Mouse (Mus musculus): Measurements from ENCODE around the gene Fbxl4.

The Fbxl4 gene

DNA sequence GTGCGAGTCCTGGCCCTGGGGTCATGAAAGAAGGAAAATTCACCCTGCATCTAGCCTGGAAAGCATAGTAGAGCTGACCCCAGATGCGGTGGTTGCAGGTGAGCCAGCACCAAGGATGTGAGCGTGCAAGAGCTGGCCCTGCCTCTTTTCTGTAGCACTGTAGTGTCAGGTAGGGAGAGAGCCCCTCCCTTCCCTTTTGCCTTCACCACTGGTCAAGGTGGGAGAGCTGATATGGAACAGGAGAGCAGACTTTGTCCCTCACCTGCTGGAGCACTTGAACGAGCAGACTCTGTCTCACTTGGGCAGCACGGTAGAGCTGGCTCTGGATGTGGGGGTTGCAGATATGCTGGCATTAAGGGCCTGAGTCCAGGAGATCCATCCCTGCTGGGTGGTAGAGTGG lies 39.7 kb downstream of the Fbxl4 start:
- no peaks in the 10 kb centered on the region; the same call in 1 of the 2 replicates for H3K27me3 ChIP-seq (ENCODE audit: control insufficient read depth, insufficient read depth, low read length, poor library complexity, severe bottlenecking)
- DNase-seq (ENCODE audit: low read depth, low spot score): no peak
- H3K36me3 ChIP-seq (ENCODE audit: control insufficient read depth, insufficient read depth, low read length, poor library complexity, severe bottlenecking): no peaks in the 10 kb centered on the region; the same call in 1 of the 2 replicates

- DNase-seq (ENCODE audit: low read depth, low spot score): peak; percentile 86
- no peaks in the 10 kb centered on the region for H3K27me3 ChIP-seq (ENCODE audit: control insufficient read depth, insufficient read depth, low read length, poor library complexity, severe bottlenecking)
- H3K36me3 ChIP-seq (ENCODE audit: control insufficient read depth, insufficient read depth, low read length, poor library complexity, severe bottlenecking): peaks cover 4% of the 10 kb centered on the region; the same call in 1 of the 2 replicates
Measured at GRCm38 (mm10) chr4:22402032-22402431, 44.7 kb downstream of the Fbxl4 start.

DNA sequence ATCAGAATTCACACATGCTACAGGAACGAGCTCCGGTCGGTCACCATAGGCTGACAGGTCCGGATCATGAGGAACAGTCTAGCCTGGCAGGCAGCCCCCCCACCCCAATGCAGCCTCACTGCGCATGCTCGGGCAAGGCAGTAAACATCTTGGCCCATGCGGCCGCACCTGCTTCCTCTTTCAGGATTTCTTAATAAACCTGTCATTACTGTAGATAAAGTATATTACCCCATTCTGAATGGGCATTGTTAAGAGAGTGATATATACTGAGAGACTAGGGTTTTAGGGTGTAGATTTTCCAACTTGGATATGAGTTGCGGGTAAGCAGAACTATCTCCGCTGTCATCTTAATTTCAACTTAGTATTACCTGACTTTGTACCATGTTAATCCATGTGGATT lies 45.6 kb downstream of the Fbxl4 start:
- Histone ChIP-seq H3K36me3 (ENCODE audit: control insufficient read depth, insufficient read depth, low read length, poor library complexity, severe bottlenecking) (0 out of 2 replicates have a peak, but pooled peaks cover 4% of the 10 kb centered on the region), H3K27me3 (ENCODE audit: control insufficient read depth, insufficient read depth, low read length, poor library complexity, severe bottlenecking) (no peaks in the 10 kb centered on the region)
- peak; percentile 16 for DNase-seq (ENCODE audit: low read depth, low spot score)

GRCm38 (mm10) chr4:22420627-22421026 lies 63.3 kb downstream of the Fbxl4 start:
- Histone ChIP-seq H3K27me3 (ENCODE audit: control insufficient read depth, insufficient read depth, low read length, poor library complexity, severe bottlenecking) (no peaks in the 10 kb centered on the region), H3K36me3 (ENCODE audit: control insufficient read depth, insufficient read depth, low read length, poor library complexity, severe bottlenecking) (no peaks in the 10 kb centered on the region; the same call in 1 of the 2 replicates)
- DNase-seq (ENCODE audit: low read depth, low spot score): no peak

DNA sequence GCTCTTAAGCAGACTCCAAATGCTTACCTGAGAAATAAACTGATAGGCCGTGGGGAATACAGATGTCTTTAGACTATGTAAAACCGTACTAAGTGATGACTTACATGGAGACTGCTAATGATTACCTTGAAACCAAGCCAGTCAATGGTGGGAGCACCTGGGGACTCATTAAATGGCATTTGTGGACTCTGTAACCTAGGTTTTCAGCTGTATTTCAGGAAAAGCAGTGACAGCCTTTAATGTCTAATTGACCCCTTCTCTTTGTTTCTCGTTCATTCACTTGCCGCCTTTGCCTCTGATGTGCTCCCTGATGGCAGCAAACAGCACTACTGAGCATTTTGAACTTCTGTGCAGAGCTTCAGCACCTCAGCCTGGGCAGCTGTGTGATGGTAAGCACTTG lies 65.1 kb downstream of the Fbxl4 start:
- H3K36me3 ChIP-seq (ENCODE audit: control insufficient read depth, insufficient read depth, low read length, poor library complexity, severe bottlenecking): peaks cover 2% of the 10 kb centered on the region; the same call in 1 of the 2 replicates
- DNase-seq (ENCODE audit: low read depth, low spot score): no peak
- H3K27me3 ChIP-seq (ENCODE audit: control insufficient read depth, insufficient read depth, low read length, poor library complexity, severe bottlenecking): no peaks in the 10 kb centered on the region

DNA sequence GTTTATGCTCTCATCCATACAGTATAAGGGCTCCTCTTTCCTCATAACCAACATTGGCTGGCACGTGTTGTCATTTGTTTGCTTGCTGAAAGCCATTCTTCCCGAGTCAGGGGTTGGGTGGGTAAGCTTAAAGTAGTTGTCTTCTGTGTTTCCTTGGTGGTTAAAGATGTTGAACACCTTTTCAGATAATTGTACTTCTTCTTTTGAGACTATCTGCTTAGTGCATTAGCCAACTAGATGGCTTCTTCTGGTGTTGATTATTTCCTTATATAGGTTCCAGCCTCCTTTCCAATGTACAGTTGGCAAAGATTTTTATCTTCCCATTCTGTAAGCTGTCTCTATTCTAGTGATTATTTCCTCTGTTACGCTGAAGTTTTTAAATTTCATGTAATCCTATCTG lies 70.8 kb downstream of the Fbxl4 start:
- no peak for DNase-seq (ENCODE audit: low read depth, low spot score)
- Histone ChIP-seq H3K27me3 (ENCODE audit: control insufficient read depth, insufficient read depth, low read length, poor library complexity, severe bottlenecking) (no peaks in the 10 kb centered on the region), H3K36me3 (ENCODE audit: control insufficient read depth, insufficient read depth, low read length, poor library complexity, severe bottlenecking) (peaks cover 2% of the 10 kb centered on the region; the same call in 1 of the 2 replicates)

DNA sequence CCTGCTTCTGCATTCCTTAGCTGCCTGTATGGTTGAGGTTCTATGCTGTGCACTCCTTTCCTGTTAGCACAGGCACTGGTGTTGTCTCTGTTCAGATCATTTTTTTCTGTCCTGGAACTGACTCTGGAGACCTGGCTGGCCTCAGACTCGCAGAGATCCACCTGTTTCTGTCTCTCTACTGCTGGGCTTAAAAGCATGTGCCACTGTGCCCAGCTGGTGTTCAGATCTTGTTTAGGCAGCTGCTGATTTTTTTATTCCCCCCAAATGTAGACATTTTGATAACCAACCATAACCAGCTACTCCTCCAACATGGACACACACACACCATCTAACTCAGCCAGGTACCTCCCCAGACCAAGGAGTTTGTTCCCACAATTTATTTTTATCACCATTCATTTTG lies 112.2 kb downstream of the Fbxl4 start:
- DNase-seq (ENCODE audit: low read depth, low spot score): no peak
- Histone ChIP-seq H3K27me3 (ENCODE audit: control insufficient read depth, insufficient read depth, low read length, poor library complexity, severe bottlenecking) (no peaks in the 10 kb centered on the region), H3K36me3 (ENCODE audit: control insufficient read depth, insufficient read depth, low read length, poor library complexity, severe bottlenecking) (no peaks in the 10 kb centered on the region)

GRCm38 (mm10) chr4:22476967-22477710 lies 119.8 kb downstream of the Fbxl4 start:
- Histone ChIP-seq H3K36me3 (ENCODE audit: control insufficient read depth, insufficient read depth, low read length, poor library complexity, severe bottlenecking) (no peaks in the 10 kb centered on the region), H3K27me3 (ENCODE audit: control insufficient read depth, insufficient read depth, low read length, poor library complexity, severe bottlenecking) (no peaks in the 10 kb centered on the region; the same call in none of the 2 replicates)
- no peak for DNase-seq (ENCODE audit: low read depth, low spot score)

DNA sequence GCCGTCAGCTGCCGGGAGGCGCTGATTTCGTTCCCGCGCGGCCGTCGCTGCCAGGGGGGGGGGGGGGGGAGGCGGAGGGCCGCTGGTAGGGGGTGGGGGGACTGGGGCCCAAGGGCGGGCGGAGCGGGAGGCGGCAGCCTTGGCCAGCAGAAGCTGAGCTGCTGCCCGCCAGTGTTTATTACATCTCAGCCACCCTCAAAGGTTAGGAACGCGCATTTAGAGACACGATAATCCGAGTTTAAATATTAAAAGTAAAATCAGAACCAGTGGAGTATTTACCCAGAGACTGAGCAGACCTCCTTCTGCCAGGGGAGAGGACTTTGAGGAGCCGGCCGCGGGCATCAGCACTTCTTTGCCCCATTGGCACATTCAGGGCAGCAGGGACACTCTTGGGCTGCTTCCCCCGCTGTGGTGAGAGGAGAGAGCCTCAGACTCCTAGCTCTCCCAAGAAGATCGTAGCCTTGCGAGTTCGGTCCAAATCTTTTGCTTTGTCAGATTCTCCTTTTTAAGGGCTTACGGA lies 120.4 kb downstream of the Fbxl4 start:
- no peaks in the 10 kb centered on the region; the same call in none of the 2 replicates for H3K27me3 ChIP-seq (ENCODE audit: control insufficient read depth, insufficient read depth, low read length, poor library complexity, severe bottlenecking)
- H3K36me3 ChIP-seq (ENCODE audit: control insufficient read depth, insufficient read depth, low read length, poor library complexity, severe bottlenecking): no peaks in the 10 kb centered on the region
- no peak for DNase-seq (ENCODE audit: low read depth, low spot score)

- DNase-seq (ENCODE audit: low read depth, low spot score): no peak
- Histone ChIP-seq H3K36me3 (ENCODE audit: control insufficient read depth, insufficient read depth, low read length, poor library complexity, severe bottlenecking) (no peaks in the 10 kb centered on the region), H3K27me3 (ENCODE audit: control insufficient read depth, insufficient read depth, low read length, poor library complexity, severe bottlenecking) (no peaks in the 10 kb centered on the region; the same call in none of the 2 replicates)
Measured at GRCm38 (mm10) chr4:22478488-22479367, 121.4 kb downstream of the Fbxl4 start.

DNA sequence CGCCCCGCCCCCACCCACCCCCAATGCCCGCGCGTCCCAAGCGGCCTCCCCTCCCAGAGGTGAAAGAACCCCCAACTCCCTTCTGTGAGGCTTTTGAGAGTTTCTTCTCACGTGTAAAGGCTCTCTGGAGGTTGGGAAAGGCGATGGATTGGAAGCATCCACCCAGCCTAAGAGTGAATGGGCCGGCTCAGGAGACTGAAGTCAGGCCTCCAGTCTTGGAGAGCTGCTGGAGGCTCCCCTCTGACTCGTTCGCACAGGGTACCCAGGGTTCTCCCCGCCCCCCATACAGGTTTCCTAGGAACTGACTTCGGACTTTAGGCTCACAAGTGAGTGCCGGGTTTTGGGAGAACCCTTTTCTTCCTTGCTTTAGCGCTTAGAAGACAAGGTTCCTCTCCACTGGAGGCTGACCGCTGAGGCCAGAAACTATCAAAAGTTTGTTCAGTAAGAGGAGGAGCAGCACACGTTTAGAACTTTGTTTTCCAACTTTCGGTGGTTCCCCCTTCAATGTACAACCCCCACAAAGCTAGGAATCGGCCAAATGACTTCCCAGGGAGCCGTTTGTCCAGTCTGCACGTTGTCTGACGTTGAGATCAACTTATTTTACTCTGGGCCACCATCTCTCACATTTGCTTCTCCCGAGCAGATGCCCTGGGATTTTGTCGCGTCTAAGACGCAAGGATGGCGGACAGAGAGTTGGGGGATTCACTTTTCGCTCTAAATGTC lies 122.2 kb downstream of the Fbxl4 start:
- Histone ChIP-seq H3K27me3 (ENCODE audit: control insufficient read depth, insufficient read depth, low read length, poor library complexity, severe bottlenecking) (no peaks in the 10 kb centered on the region; the same call in none of the 2 replicates), H3K36me3 (ENCODE audit: control insufficient read depth, insufficient read depth, low read length, poor library complexity, severe bottlenecking) (no peaks in the 10 kb centered on the region)
- no peak for DNase-seq (ENCODE audit: low read depth, low spot score)

DNA sequence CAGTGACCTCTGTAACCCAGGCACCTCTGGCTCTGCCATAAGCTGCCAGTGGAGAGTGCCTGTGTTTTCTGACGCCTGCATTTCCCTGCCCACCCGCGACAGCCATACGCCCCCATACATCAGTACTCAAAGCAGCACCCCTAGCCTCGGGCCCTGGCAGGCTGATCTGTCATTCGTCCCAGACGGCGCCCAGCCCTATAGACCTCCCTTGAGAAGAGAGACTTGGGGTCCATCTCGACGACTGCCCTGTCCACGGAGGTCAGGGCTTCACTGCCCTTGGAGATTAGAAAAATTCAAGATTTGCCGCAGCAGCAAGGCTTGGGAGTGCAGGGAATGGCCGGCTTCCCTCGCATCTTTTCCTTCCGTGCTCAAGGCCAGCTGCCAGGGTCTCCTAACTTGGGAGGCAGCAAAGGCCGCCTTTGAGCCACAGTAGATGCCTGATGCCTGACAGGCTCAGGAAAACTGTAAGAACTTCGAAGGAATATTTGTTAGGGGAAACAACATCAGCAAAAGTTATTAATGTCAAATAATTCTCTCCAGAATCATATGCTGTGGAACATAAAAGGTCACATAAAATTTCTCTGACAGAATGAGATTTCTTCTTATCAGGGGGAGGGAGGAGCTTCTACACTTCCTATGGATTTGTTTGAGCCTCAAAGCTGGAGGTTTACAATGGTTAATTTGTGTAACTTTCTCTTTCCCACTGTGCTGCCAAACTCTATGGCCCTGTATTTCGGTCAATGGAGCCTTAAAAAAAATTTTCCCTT lies 122.9 kb downstream of the Fbxl4 start:
- H3K36me3 ChIP-seq (ENCODE audit: control insufficient read depth, insufficient read depth, low read length, poor library complexity, severe bottlenecking): no peaks in the 10 kb centered on the region
- DNase-seq (ENCODE audit: low read depth, low spot score): no peak

DNA sequence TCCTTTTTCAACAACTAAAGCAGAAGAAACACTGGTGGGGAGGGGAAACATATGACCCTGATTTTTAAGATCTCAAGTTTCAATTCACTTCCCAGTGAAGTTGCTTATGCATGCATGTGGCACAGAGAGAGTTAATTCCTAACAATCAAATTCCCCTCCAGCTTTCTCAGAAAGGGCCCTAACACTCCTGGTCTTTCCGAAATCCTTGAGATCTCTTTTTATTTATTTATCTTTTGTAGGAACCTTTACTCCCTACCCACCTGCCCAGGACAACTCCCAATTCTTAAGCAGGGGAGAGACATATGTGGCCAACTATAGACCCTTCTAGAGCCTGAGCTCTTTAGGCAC lies 123.5 kb downstream of the Fbxl4 start:
- Histone ChIP-seq H3K36me3 (ENCODE audit: control insufficient read depth, insufficient read depth, low read length, poor library complexity, severe bottlenecking) (no peaks in the 10 kb centered on the region), H3K27me3 (ENCODE audit: control insufficient read depth, insufficient read depth, low read length, poor library complexity, severe bottlenecking) (no peaks in the 10 kb centered on the region; the same call in none of the 2 replicates)
- DNase-seq (ENCODE audit: low read depth, low spot score): no peak

More for the DNA sequence above, 122.9 kb downstream of the Fbxl4 start:
- H3K27me3 ChIP-seq (ENCODE audit: control insufficient read depth, insufficient read depth, low read length, poor library complexity, severe bottlenecking): no peaks in the 10 kb centered on the region; the same call in none of the 2 replicates

DNA sequence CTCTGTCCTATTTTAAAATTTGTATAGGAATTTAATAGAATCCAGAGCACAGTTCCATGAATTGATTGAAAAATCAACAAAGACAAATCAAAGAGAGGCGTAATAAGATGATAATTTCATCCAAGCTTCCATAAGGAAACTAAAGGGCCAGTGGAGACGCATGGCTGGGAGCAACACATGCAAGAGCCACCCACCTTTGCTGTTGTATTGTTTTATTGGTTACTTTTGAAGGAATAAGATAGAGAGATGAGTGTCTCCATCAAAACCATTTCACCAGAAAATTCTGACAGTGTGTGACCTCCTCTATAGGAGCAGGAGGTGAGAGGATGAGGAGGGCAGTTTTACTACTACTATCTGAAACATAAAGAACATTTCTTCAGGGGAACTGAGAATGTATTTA lies 124.8 kb downstream of the Fbxl4 start:
- H3K27me3 ChIP-seq (ENCODE audit: control insufficient read depth, insufficient read depth, low read length, poor library complexity, severe bottlenecking): no peaks in the 10 kb centered on the region; the same call in none of the 2 replicates
- no peaks in the 10 kb centered on the region for H3K36me3 ChIP-seq (ENCODE audit: control insufficient read depth, insufficient read depth, low read length, poor library complexity, severe bottlenecking)
- DNase-seq (ENCODE audit: low read depth, low spot score): no peak

All from splenic B cell, adult 2 months (primary cell).